Mouse (Mus musculus): Measurements from ENCODE around the gene Ppp6r1. TPM values are rescaled to one million over a fixed set of nuclear protein-coding genes. Genes with fewer than 3 reads are reported as not detected.

The Ppp6r1 gene
- total RNA-seq, 2 experiments from 2014 or later = 45.0 to 51.2 TPM

- intact Hi-C loops (cut with DNase I) = loop anchor here (10.0 kb wide), 1 partner anchor 139 kb away; the partner anchor contains the start of gene Rpl28
These were observed 2.9 kb downstream of the Ppp6r1 start for GRCm38 (mm10) chr7:4655916-4656315.

GRCm38 (mm10) chr7:4655393-4655792 lies 3.4 kb downstream of the Ppp6r1 start:
- Histone ChIP-seq H3K27ac (peak overlapping the region; percentile 66), H3K4me3 (peak overlapping the region; percentile 29)
- DNase-seq = no peak
- intact Hi-C loops (cut with DNase I) = loop anchor here (10.0 kb wide), 1 partner anchor 139 kb away; the partner anchor contains the start of gene Rpl28
- no peak for TF ChIP-seq CTCF (IDR thresholded peaks at IDR 0.05)

More at GRCm38 (mm10) chr7:4655916-4656315, 2.9 kb downstream of the Ppp6r1 start:
- no peak for TF ChIP-seq CTCF (IDR thresholded peaks at IDR 0.05)
- Histone ChIP-seq H3K27ac (peak overlapping the region; percentile 99), H3K4me3 (peak overlapping the region; percentile 29)
- no peak for DNase-seq

DNA sequence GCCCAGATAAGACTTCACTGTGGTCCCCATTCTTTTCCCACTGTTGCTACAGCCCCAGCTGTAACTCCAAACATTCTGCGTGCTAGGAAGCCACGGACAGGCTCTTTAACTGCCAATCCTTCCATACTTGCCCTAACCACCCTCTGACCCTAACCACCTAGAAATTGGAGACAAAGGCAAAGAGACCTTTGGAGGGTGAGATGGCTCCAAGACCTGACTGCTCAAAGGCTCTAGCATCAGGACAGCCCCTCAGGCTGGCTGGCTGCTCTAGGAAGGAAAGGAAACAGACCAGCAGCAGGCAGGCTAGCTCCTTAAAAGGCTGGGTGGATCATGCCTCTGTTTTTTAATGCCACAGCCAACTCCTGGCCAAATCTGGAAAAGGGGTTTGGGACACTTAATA lies 4.6 kb downstream of the Ppp6r1 start:
- intact Hi-C loops (cut with DNase I) = loop anchor here (10.0 kb wide), 1 partner anchor 141 kb away; the partner anchor contains the start of gene Rpl28
- Histone ChIP-seq H3K27ac (peak overlapping the region; percentile 67), H3K4me3 (peak overlapping the region; percentile 41)
- DNase-seq = peak; percentile 10
- no peak for TF ChIP-seq CTCF (IDR thresholded peaks at IDR 0.05)

- peak; percentile 18 for DNase-seq
- intact Hi-C loops (cut with DNase I) = loop anchor here (10.0 kb wide), 1 partner anchor 141 kb away; the partner anchor contains the start of gene Rpl28
- H3K27ac ChIP-seq = peak overlapping the region; percentile 67
These were observed 5.0 kb downstream of the Ppp6r1 start for GRCm38 (mm10) chr7:4653780-4654179.

GRCm38 (mm10) chr7:4653351-4653750 lies 5.5 kb downstream of the Ppp6r1 start:
- DNase-seq = peak; percentile 4
- intact Hi-C loops (cut with DNase I) = loop anchor here (10.0 kb wide), 1 partner anchor 141 kb away; the partner anchor contains the start of gene Rpl28
- H3K4me3 ChIP-seq = peak overlapping the region; percentile 21; the same call in 1 of the 2 replicates
- TF ChIP-seq CTCF (IDR thresholded peaks at IDR 0.05) = no peak
- peak overlapping the region; percentile 46; the same call in 1 of the 2 replicates for H3K27ac ChIP-seq

More at GRCm38 (mm10) chr7:4653780-4654179, 5.0 kb downstream of the Ppp6r1 start:
- TF ChIP-seq CTCF (IDR thresholded peaks at IDR 0.05) = no peak
- peak overlapping the region; percentile 41 for H3K4me3 ChIP-seq

DNA sequence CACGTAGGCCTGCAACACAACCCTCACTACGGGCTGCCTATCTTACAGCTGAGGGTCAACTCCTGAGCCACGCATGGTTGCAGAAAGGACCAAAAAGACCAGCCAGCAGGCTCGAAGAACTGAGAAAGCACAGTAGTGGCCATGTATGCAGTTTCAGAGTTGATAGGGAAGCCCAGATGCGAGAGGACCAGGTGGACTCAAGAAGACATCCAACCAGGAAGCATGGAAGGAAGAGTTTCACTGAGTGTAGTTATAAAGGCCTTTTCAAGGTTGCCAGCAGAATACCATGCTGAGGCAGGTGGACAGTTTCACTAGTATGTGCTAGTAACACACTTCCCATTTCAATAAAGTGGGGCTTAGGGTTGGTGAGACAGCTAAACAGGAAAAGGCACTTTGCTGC lies 6.1 kb downstream of the Ppp6r1 start:
- DNase-seq = peak; percentile 2
- Histone ChIP-seq H3K4me3 (no peak overlapping the region), H3K27ac (no peak overlapping the region; the same call in 1 of the 2 replicates)
- no peak for TF ChIP-seq CTCF (IDR thresholded peaks at IDR 0.05)
- intact Hi-C loops (cut with DNase I) = loop anchor here (10.0 kb wide), 1 partner anchor 142 kb away; the partner anchor contains the start of gene Rpl28

DNA sequence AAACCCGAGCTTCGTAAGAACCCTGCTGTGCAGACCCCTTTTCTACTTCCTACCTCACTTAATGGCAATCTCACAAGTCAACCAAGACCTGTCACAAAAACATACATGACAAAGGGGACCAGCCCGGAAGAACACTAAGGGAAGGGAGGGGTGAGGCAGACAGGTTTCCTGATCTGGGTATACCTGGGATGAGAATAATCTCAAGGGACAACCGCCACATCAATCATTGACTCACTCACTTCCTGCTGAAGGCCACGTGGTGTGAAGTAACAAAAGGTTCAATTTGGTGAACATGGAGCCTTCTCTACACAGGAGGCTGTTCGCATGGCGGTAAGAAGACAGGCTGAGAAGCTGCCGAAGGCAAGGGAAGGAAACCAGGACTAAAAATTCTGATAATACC lies 7.2 kb downstream of the Ppp6r1 start:
- Histone ChIP-seq H3K4me3 (no peak overlapping the region), H3K27ac (no peak overlapping the region)
- DNase-seq = peak; percentile 2
- intact Hi-C loops (cut with DNase I) = loop anchor here (10.0 kb wide), 1 partner anchor 143 kb away; the partner anchor contains the start of gene Rpl28
- no peak for TF ChIP-seq CTCF (IDR thresholded peaks at IDR 0.05)

- no peak for TF ChIP-seq CTCF (IDR thresholded peaks at IDR 0.05)
These were observed 10.8 kb downstream of the Ppp6r1 start for GRCm38 (mm10) chr7:4647992-4648391.

GRCm38 (mm10) chr7:4647291-4647690 lies 11.5 kb downstream of the Ppp6r1 start:
- DNase-seq = peak; percentile 48
- peak overlapping the region; percentile 56 for H3K27ac ChIP-seq
- no peak overlapping the region; the same call in 1 of the 2 replicates for H3K4me3 ChIP-seq
- no peak for TF ChIP-seq CTCF (IDR thresholded peaks at IDR 0.05)
- intact Hi-C loops (cut with DNase I) = no loop called here

More at GRCm38 (mm10) chr7:4647992-4648391, 10.8 kb downstream of the Ppp6r1 start:
- Histone ChIP-seq H3K27ac (peak overlapping the region; percentile 56), H3K4me3 (no peak overlapping the region)
- peak; percentile 12 for DNase-seq
- intact Hi-C loops (cut with DNase I) = no loop called here

- peak; percentile 13 for DNase-seq
- no peak for TF ChIP-seq CTCF (IDR thresholded peaks at IDR 0.05)
- Histone ChIP-seq H3K27ac (peak overlapping the region; percentile 56), H3K4me3 (no peak overlapping the region; the same call in 1 of the 2 replicates)
- intact Hi-C loops (cut with DNase I) = no loop called here
These were observed 12.0 kb downstream of the Ppp6r1 start for GRCm38 (mm10) chr7:4646806-4647205.

DNA sequence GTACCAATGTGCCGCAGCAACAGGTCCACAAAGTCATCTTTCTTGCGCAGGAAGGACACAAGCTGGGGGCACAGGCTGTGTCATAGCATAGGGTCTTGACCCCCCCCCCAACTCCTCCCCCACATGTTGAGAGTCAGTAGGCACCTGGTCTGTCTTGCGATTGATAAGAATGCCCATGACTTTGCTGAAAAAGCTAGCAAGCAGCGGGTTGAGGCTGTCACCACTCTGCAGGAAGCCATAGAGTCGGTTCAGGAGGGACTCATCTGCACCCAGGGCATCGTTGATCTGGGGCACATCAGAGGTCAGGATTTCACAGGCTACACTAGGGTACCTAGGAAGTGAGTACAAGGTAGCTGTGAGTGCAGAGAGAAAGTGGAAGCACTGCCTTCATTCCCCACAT lies 15.6 kb downstream of the Ppp6r1 start:
- H3K4me3 ChIP-seq = no peak overlapping the region
- no peak overlapping the region for H3K27ac ChIP-seq
- no peak for DNase-seq
- no peak for TF ChIP-seq CTCF (IDR thresholded peaks at IDR 0.05)
- intact Hi-C loops (cut with DNase I) = no loop called here

DNA sequence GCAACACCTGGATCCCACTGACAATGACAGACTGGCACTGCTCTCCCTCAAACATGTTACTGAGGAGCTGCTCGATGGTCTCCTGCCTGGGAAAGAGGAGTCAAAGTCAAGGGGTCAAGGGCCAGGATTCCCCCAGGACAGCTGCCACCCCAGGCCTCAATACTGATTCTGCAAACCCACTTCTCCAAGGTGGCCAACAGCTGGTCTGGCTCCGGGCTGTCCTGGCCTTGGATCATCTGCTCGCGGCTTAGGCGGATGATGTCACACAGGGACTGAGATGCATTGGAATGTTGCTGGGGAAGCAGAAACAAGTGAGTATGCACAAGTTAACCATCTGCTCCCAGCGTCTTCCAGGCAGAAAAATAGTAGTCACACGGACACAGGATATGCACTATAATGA lies 16.9 kb downstream of the Ppp6r1 start:
- intact Hi-C loops (cut with DNase I) = no loop called here
- no peak for TF ChIP-seq CTCF (IDR thresholded peaks at IDR 0.05)
- DNase-seq = no peak
- H3K27ac ChIP-seq = no peak overlapping the region
- H3K4me3 ChIP-seq = no peak overlapping the region

DNA sequence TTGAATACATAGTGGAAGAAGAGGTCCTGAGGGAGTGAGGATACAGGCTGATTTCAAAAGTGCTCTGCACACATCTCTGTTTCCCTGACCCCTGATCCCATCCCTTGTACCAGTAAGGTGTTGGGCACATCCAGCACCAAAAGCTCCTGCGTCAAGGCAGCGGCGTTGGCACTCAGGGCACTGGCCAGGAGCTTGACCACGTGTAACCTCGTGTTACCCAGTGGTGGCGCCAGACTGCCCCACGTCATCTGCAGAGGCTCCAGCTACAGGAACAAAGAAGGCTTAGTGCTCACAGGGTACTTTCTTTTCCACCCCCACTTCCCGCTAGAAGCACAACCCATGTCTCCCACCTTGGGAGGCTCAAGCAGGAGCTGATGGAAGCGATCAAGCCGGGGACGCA lies 17.7 kb downstream of the Ppp6r1 start:
- Histone ChIP-seq H3K4me3 (no peak overlapping the region), H3K27ac (no peak overlapping the region)
- intact Hi-C loops (cut with DNase I) = no loop called here
- no peak for TF ChIP-seq CTCF (IDR thresholded peaks at IDR 0.05)
- DNase-seq = no peak

DNA sequence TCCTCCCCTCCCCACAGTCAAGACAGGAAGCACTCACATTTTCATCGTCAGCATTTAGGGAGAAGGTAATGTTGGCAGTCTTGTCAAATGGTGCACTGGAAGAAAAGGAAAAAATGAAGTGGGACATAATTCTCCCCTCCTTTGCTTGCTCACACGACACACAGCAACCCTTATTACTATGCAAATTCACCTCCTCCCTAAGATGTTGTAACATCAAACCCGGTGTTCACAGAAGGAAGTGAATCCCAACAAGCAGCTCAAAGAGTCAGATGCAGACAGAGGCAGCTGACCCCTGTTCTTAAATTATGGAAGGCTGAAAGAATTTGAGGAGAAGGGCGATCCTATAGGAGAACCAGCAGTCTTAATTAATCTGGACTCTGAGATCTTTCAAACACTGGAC lies 22.6 kb downstream of the Ppp6r1 start:
- intact Hi-C loops (cut with DNase I) = no loop called here
- H3K27ac ChIP-seq = no peak overlapping the region
- no peak for TF ChIP-seq CTCF (IDR thresholded peaks at IDR 0.05)
- H3K4me3 ChIP-seq = no peak overlapping the region
- no peak for DNase-seq

Data from gastrocnemius, adult 2 months (tissue).